Mouse (Mus musculus) G1E (cell line): ENCODE measurements around the gene Rab23.

ENCODE experiments used
- CTCF ChIP-seq: IDR thresholded peaks from 2 replicates; pipeline ENCODE4 v1.5.1; 2012; ENCODE audit warnings: low read depth, low read length, inconsistent platforms, mixed read lengths
- POLR2AphosphoS5 ChIP-seq: IDR thresholded peaks from 2 replicates; pipeline ENCODE4 v1.6.1; 2012; ENCODE audit warnings: low read depth, low read length, inconsistent platforms; ENCODE audit not compliant: insufficient replicate concordance

GRCm38 (mm10) chr1:33714796-33715195, 4.9 kb upstream of the Rab23 start:
- no peak for TF ChIP-seq CTCF
- no peak for TF ChIP-seq POLR2AphosphoS5
